Mouse (Mus musculus) liver, postnatal 0 days (tissue): ENCODE measurements around the gene Twsg1.
"Not testable (repeated sequence)": the region's sequence is repeated elsewhere in the genome, so short reads cannot be mapped to it uniquely, and the experiment has no call there.

Experiments
- CTCF ChIP-seq: sonication (generic); IDR thresholded peaks from 2 replicates; pipeline ENCODE4 v1.5.1; 2016; ENCODE audit warnings: antibody characterized with exemption, low read depth
- EP300 ChIP-seq: IDR thresholded peaks from 2 replicates; pipeline ENCODE4 v1.6.1; 2016; ENCODE audit warnings: antibody characterized with exemption, low read depth, mild to moderate bottlenecking

GRCm38 (mm10) chr17:65976720-65977119 is 25.7 kb upstream of the Twsg1 start:
- not testable (repeated sequence) for TF ChIP-seq CTCF, EP300
